Mouse (Mus musculus): ENCODE results near the gene Dnm3. TPM values are rescaled to one million over a fixed set of nuclear protein-coding genes. Genes with fewer than 3 reads are reported as not detected.

Dnm3 gene
- polyA plus RNA-seq, 1 experiment from 2014 or later: 8.3 TPM

DNA sequence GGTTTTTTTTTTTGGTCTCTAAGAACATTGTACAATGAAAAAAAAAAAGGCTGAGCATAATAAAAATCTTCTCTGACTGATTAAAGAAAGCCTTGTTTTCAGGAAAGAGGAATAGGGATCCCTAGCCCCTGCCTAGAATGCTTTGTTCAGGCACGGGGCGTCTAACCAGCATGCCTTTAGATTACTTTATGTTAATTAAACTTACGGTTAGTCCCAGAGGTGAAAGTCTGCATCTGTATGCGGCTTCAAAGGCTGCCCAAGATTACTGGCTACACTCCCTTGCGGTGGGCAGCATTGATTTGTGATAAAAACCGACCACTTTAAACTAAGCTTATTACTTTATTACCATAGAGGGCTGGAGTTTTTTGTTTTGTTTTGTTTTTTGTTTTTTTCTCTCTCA is 424.2 kb downstream of the Dnm3 start:
- H3K36me3 ChIP-seq (ENCODE audit: insufficient read depth, low read length): no peaks in the 10 kb centered on the region
- H3K9me3 ChIP-seq (replicated peaks; ENCODE audit: low read length): no peaks in the 10 kb centered on the region
- H3K27me3 ChIP-seq (ENCODE audit: insufficient read depth, low read length): no peaks in the 10 kb centered on the region
- 21% methylated on average over 6 of the region's 6 CpGs for WGBS
- no peaks in the 10 kb centered on the region for H3K4me1 ChIP-seq (replicated peaks; ENCODE audit: insufficient read depth, low read length)
- no peak for DNase-seq (ENCODE audit: low spot score)
- H3K27ac ChIP-seq: no peak overlapping the region
- H3K4me3 ChIP-seq (replicated peaks; ENCODE audit: low read depth, low read length): no peak overlapping the region
- H3K4me2 ChIP-seq (ENCODE audit: low read length): no peak overlapping the region
- no peak for TF ChIP-seq CTCF (IDR thresholded peaks at IDR 0.05; ENCODE audit: low read depth)
- H3K9ac ChIP-seq (ENCODE audit: low read depth, low read length): no peak overlapping the region
- ATAC-seq (replicated peaks; ENCODE audit: low FRiP score, low read depth): no peak

DNA sequence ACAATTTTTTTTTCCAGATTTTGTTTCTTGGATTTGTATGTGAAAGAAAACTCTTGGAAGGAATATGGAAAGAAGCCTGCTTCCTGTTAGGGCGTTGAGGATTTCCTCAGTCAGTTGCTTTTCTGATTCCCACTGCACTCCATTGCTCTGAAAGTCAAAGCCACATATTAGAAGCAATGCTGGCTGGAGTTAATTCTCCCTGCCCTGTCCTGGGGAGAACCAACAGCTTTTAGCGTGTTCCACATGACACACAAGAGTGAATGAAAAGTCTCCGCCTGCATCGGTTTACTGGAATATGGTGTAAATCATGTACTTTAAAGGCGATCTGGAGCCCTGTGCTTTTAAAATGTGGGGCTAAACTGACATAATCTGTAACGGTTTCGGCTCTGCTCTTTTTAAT is 424.6 kb downstream of the Dnm3 start:
- no peak overlapping the region for H3K9ac ChIP-seq (ENCODE audit: low read depth, low read length)
- 33% methylated on average over 7 of the region's 7 CpGs for WGBS
- DNase-seq (ENCODE audit: low spot score): no peak
- TF ChIP-seq CTCF (IDR thresholded peaks at IDR 0.05; ENCODE audit: low read depth): no peak
- H3K36me3 ChIP-seq (ENCODE audit: insufficient read depth, low read length): no peaks in the 10 kb centered on the region
- no peak overlapping the region for H3K4me3 ChIP-seq (replicated peaks; ENCODE audit: low read depth, low read length)
- H3K27ac ChIP-seq: no peak overlapping the region
- H3K4me2 ChIP-seq (ENCODE audit: low read length): no peak overlapping the region
- no peak for ATAC-seq (replicated peaks; ENCODE audit: low FRiP score, low read depth)
- no peaks in the 10 kb centered on the region for H3K9me3 ChIP-seq (replicated peaks; ENCODE audit: low read length)
- no peaks in the 10 kb centered on the region for H3K27me3 ChIP-seq (ENCODE audit: insufficient read depth, low read length)
- H3K4me1 ChIP-seq (replicated peaks; ENCODE audit: insufficient read depth, low read length): no peaks in the 10 kb centered on the region

DNA sequence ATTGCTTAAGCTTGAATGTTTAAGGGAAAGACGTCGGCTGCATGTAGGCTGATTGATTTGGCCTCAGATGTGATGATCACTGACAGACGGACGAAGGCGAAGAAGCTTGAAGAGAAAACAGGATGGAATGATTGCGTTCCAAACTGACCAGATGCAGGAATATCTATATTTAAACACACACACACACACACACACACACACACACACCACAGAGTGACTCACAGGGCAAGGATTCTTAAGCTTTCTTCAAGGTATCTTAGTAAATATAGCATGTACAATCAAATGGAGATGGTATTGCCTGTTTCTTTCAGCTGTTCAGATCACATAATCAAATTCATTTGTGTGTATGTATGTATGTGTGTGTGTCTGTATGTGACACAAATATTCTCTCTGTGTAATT is 425.1 kb downstream of the Dnm3 start:
- H3K9me3 ChIP-seq (replicated peaks; ENCODE audit: low read length): no peaks in the 10 kb centered on the region
- 83% methylated on average over 6 of the region's 6 CpGs for WGBS
- DNase-seq (ENCODE audit: low spot score): no peak
- H3K4me3 ChIP-seq (replicated peaks; ENCODE audit: low read depth, low read length): no peak overlapping the region
- no peak overlapping the region for H3K4me2 ChIP-seq (ENCODE audit: low read length)
- H3K9ac ChIP-seq (ENCODE audit: low read depth, low read length): no peak overlapping the region
- no peaks in the 10 kb centered on the region for H3K36me3 ChIP-seq (ENCODE audit: insufficient read depth, low read length)
- no peak for ATAC-seq (replicated peaks; ENCODE audit: low FRiP score, low read depth)
- no peak overlapping the region for H3K27ac ChIP-seq
- TF ChIP-seq CTCF (IDR thresholded peaks at IDR 0.05; ENCODE audit: low read depth): no peak
- no peaks in the 10 kb centered on the region for H3K27me3 ChIP-seq (ENCODE audit: insufficient read depth, low read length)
- H3K4me1 ChIP-seq (replicated peaks; ENCODE audit: insufficient read depth, low read length): no peaks in the 10 kb centered on the region

DNA sequence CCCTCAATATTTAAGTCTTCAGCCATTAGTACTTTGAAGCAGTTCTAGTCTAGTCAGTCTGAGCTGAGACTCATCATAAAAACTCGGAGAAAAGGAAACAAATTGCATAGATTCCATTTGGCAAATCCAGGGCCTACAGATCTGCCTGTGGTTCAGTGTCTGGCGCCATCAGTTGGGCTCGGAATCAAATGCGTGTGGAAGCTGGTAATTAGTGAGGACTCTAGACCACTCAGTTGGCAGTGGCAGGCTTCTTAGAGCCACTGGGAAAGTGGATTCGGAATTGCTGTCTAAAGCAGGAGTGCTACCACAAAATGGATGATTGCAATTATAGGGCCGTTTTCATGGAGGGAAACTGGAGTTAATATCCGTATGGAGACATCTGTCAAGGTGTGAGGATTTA is 425.7 kb downstream of the Dnm3 start:
- H3K9me3 ChIP-seq (replicated peaks; ENCODE audit: low read length): no peaks in the 10 kb centered on the region
- no peak overlapping the region for H3K27ac ChIP-seq
- WGBS: 81% methylated on average over 7 of the region's 7 CpGs
- TF ChIP-seq CTCF (IDR thresholded peaks at IDR 0.05; ENCODE audit: low read depth): no peak
- H3K4me3 ChIP-seq (replicated peaks; ENCODE audit: low read depth, low read length): no peak overlapping the region
- H3K9ac ChIP-seq (ENCODE audit: low read depth, low read length): no peak overlapping the region
- ATAC-seq (replicated peaks; ENCODE audit: low FRiP score, low read depth) (no peak), DNase-seq (ENCODE audit: low spot score) (no peak)
- no peaks in the 10 kb centered on the region for H3K4me1 ChIP-seq (replicated peaks; ENCODE audit: insufficient read depth, low read length)
- no peak overlapping the region for H3K4me2 ChIP-seq (ENCODE audit: low read length)
- H3K36me3 ChIP-seq (ENCODE audit: insufficient read depth, low read length): no peaks in the 10 kb centered on the region
- H3K27me3 ChIP-seq (ENCODE audit: insufficient read depth, low read length): no peaks in the 10 kb centered on the region

DNA sequence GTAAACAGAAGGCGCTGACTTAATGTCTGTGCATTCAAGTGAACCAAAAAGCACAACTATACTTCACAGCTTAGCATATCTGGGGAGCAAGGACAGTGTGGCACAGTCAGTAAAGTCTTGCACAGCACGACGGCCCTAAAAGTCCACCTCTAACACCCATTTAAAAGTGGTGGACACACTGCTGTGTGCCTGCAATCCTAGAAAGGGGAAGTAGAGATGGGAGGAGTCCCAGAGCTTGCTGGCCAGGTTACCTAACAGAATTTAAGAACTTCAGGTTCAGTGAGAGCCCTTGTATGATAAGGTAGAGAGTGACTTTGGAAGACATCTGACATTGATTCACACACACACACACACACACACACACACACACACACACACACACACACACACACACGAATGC is 426.1 kb downstream of the Dnm3 start:
- H3K9me3 ChIP-seq (replicated peaks; ENCODE audit: low read length): no peaks in the 10 kb centered on the region
- ATAC-seq (replicated peaks; ENCODE audit: low FRiP score, low read depth): no peak
- DNase-seq (ENCODE audit: low spot score): no peak
- no peak overlapping the region for H3K27ac ChIP-seq
- no peaks in the 10 kb centered on the region for H3K36me3 ChIP-seq (ENCODE audit: insufficient read depth, low read length)
- H3K4me2 ChIP-seq (ENCODE audit: low read length): no peak overlapping the region
- H3K9ac ChIP-seq (ENCODE audit: low read depth, low read length): no peak overlapping the region
- no peak overlapping the region for H3K4me3 ChIP-seq (replicated peaks; ENCODE audit: low read depth, low read length)
- WGBS: 86% methylated on average over 4 of the region's 4 CpGs
- no peak for TF ChIP-seq CTCF (IDR thresholded peaks at IDR 0.05; ENCODE audit: low read depth)
- H3K27me3 ChIP-seq (ENCODE audit: insufficient read depth, low read length): no peaks in the 10 kb centered on the region
- H3K4me1 ChIP-seq (replicated peaks; ENCODE audit: insufficient read depth, low read length): no peaks in the 10 kb centered on the region

DNA sequence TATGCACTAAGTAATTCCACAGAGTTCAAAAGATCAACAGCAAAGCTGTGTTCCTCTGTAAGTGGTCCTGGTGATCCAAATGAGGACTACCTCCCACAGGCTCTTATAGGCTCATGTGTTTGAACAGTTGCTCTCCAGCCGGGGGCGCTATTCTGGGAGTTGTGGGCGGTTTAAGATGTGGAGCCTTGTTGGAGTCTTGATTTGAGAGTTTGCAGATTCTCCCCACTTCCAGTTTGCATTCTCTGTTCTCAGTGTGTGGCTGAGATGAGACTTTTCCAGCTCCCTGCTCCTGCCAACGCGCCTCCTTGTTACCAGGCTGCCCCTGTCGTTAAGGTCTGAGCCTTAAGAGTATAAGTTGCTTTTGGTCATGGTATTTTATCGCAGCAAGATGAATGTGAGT is 430.2 kb downstream of the Dnm3 start:
- no peaks in the 10 kb centered on the region for H3K4me1 ChIP-seq (replicated peaks; ENCODE audit: insufficient read depth, low read length)
- no peak overlapping the region for H3K9ac ChIP-seq (ENCODE audit: low read depth, low read length)
- no peak for TF ChIP-seq CTCF (IDR thresholded peaks at IDR 0.05; ENCODE audit: low read depth)
- H3K36me3 ChIP-seq (ENCODE audit: insufficient read depth, low read length): no peaks in the 10 kb centered on the region
- no peak overlapping the region for H3K27ac ChIP-seq
- DNase-seq (ENCODE audit: low spot score) (no peak), ATAC-seq (replicated peaks; ENCODE audit: low FRiP score, low read depth) (no peak)
- no peak overlapping the region for H3K4me2 ChIP-seq (ENCODE audit: low read length)
- no peaks in the 10 kb centered on the region for H3K27me3 ChIP-seq (ENCODE audit: insufficient read depth, low read length)
- WGBS: 85% methylated on average over 7 of the region's 7 CpGs
- no peak overlapping the region for H3K4me3 ChIP-seq (replicated peaks; ENCODE audit: low read depth, low read length)
- H3K9me3 ChIP-seq (replicated peaks; ENCODE audit: low read length): no peaks in the 10 kb centered on the region

All from kidney, postnatal 0 days (tissue).